Mouse (Mus musculus) thymus, adult 2 months (tissue): ENCODE data around the gene Dusp10. TPM values are rescaled to one million over a fixed set of nuclear protein-coding genes. Genes with fewer than 3 reads are reported as not detected.

Experiments used
- DNase-seq: peaks from one replicate; pipeline ENCODE4 v3.0.0; 2021
- H3K27ac ChIP-seq: fragments of 200-500 bp; 2 replicates; pipeline ENCODE4 v1.5.1; 2012; ENCODE audit warnings: low read length, control low read depth; ENCODE audit not compliant: control insufficient read depth, insufficient read depth
- H3K27me3 ChIP-seq: fragments of 200-500 bp; 2 replicates; pipeline ENCODE4 v1.6.1; 2012; ENCODE audit warnings: mild to moderate bottlenecking, low read length, moderate library complexity, mixed read lengths; ENCODE audit not compliant: control insufficient read depth, insufficient read depth
- H3K36me3 ChIP-seq: fragments of 200-500 bp; 2 replicates; pipeline ENCODE4 v1.6.1; 2012; ENCODE audit warnings: mild to moderate bottlenecking, low read length, moderate library complexity; ENCODE audit not compliant: control insufficient read depth, insufficient read depth
- H3K4me1 ChIP-seq: fragments of 200-500 bp; replicated peaks from 2 replicates; pipeline ENCODE4 v1.6.1; 2012; ENCODE audit warnings: low read length; ENCODE audit not compliant: control insufficient read depth, insufficient read depth
- H3K4me3 ChIP-seq: fragments of 200-500 bp; 2 replicates; pipeline ENCODE4 v1.5.1; 2012; ENCODE audit warnings: mild to moderate bottlenecking, low read length, control low read depth, moderate library complexity; ENCODE audit not compliant: control insufficient read depth, insufficient read depth
- CTCF ChIP-seq: fragments of 200-500 bp; IDR thresholded peaks from 2 replicates; pipeline ENCODE4 v1.5.1; 2012; ENCODE audit warnings: mild to moderate bottlenecking, control low read depth, low read length, moderate library complexity, borderline replicate concordance; ENCODE audit not compliant: control insufficient read depth, poor library complexity, insufficient read depth; ENCODE audit errors: extremely low read depth
- POLR2A ChIP-seq: fragments of 200-500 bp; IDR thresholded peaks from 2 replicates; pipeline ENCODE4 v1.6.1; 2012; ENCODE audit warnings: mild to moderate bottlenecking, low read length, control low read depth, moderate library complexity; ENCODE audit not compliant: control insufficient read depth, poor library complexity, insufficient read depth; ENCODE audit errors: extremely low read depth
- WGBS: fragments of 180-500 bp; shearing (Covaris S2); methylation state at CpG from one replicate; pipeline ENCODE4 v1.1.7; 2018; 5-methylcytosine and 5-hydroxymethylcytosine counted together
- polyA plus RNA-seq: library from polyadenylated mRNA; depleted of rRNA; stranded (reverse); fragments of >200 nt; gene quantifications from 2 replicates; pipeline ENCODE4 v1.2.3, GENCODE M21; 2012

Dusp10 gene
- polyA plus RNA-seq, 1 experiment: 206 TPM

GRCm38 (mm10) chr1:184043391-184043790 is 30.3 kb downstream of the Dusp10 start:
- Histone ChIP-seq H3K4me3 (no peak overlapping the region), H3K36me3 (peaks cover 49% of the 10 kb centered on the region), H3K27me3 (no peaks in the 10 kb centered on the region), H3K27ac (no peak overlapping the region), H3K4me1 (peaks cover 47% of the 10 kb centered on the region)
- no peak for TF ChIP-seq CTCF
- no peak for TF ChIP-seq POLR2A
- no peak for DNase-seq
- WGBS: 95% methylated on average over 6 of the region's 6 CpGs

GRCm38 (mm10) chr1:184046070-184046677 is 33.1 kb downstream of the Dusp10 start:
- no peak for TF ChIP-seq CTCF
- TF ChIP-seq POLR2A: no peak
- 90% methylated on average over 6 of the region's 6 CpGs for WGBS
- peak; percentile 48 for DNase-seq

GRCm38 (mm10) chr1:184047818-184048217 is 34.7 kb downstream of the Dusp10 start:
- WGBS: 83% methylated on average over 9 of the region's 9 CpGs
- Histone ChIP-seq H3K4me1 (peaks cover 33% of the 10 kb centered on the region), H3K27me3 (no peaks in the 10 kb centered on the region), H3K4me3 (no peak overlapping the region), H3K36me3 (peaks cover 35% of the 10 kb centered on the region), H3K27ac (no peak overlapping the region)
- TF ChIP-seq CTCF (no peak), POLR2A (no peak)
- no peak for DNase-seq

More at GRCm38 (mm10) chr1:184046070-184046677, 33.1 kb downstream of the Dusp10 start:
- Histone ChIP-seq H3K27ac (no peak overlapping the region), H3K4me1 (peaks cover 38% of the 10 kb centered on the region), H3K4me3 (no peak overlapping the region), H3K36me3 (peaks cover 35% of the 10 kb centered on the region), H3K27me3 (no peaks in the 10 kb centered on the region)

GRCm38 (mm10) chr1:184048675-184049418 is 35.7 kb downstream of the Dusp10 start:
- Histone ChIP-seq H3K27ac (peak overlapping the region; percentile 35; the same call in 1 of the 2 replicates), H3K4me3 (no peak overlapping the region), H3K27me3 (no peaks in the 10 kb centered on the region), H3K36me3 (peaks cover 26% of the 10 kb centered on the region; the same call in 1 of the 2 replicates), H3K4me1 (peaks cover 31% of the 10 kb centered on the region)
- TF ChIP-seq CTCF: no peak
- TF ChIP-seq POLR2A: no peak
- 27% methylated on average over 10 of the region's 10 CpGs for WGBS
- no peak for DNase-seq

- H3K4me3 ChIP-seq: no peak overlapping the region
- no peaks in the 10 kb centered on the region for H3K27me3 ChIP-seq
- H3K36me3 ChIP-seq: peaks cover 20% of the 10 kb centered on the region
- no peak for DNase-seq
- H3K4me1 ChIP-seq: peaks cover 24% of the 10 kb centered on the region
- TF ChIP-seq POLR2A: no peak
- TF ChIP-seq CTCF: no peak
- WGBS: 86% methylated on average over 1 of the region's 1 CpGs
- H3K27ac ChIP-seq: no peak overlapping the region; the same call in 1 of the 2 replicates
These were observed 38.2 kb downstream of the Dusp10 start for GRCm38 (mm10) chr1:184051286-184051685.

- no peak for DNase-seq
- Histone ChIP-seq H3K27ac (peak overlapping the region; percentile 38), H3K36me3 (peaks cover 20% of the 10 kb centered on the region), H3K4me1 (peaks cover 24% of the 10 kb centered on the region), H3K27me3 (no peaks in the 10 kb centered on the region), H3K4me3 (no peak overlapping the region)
- TF ChIP-seq CTCF (no peak), POLR2A (no peak)
- WGBS: 85% methylated on average over 6 of the region's 6 CpGs
These were observed 38.7 kb downstream of the Dusp10 start for GRCm38 (mm10) chr1:184051824-184052223.
